ENCODE assay signal across 8 mouse cellular contexts in genomic region chr2:157338663-157339062, GRCm38 (mm10). TPM values are rescaled to one million over a fixed set of nuclear protein-coding genes. Genes with fewer than 3 reads are reported as not detected.
DNase-seq lines count a peak whose midpoint lies in the region; ATAC-seq lines count a peak whose summit lies in the region.

No protein-coding gene starts in this region.

- no peak overlapping the region for H3K9ac ChIP-seq in heart, embryonic 11.5 days (ENCODE audit: low read depth, low read length)
- H3K9ac ChIP-seq in midbrain, embryonic 12.5 days (replicated peaks) = no peak overlapping the region

- intact Hi-C loops in heart, postnatal 10 days (cut with DNase I) = loop anchor here (5.0 kb wide), 1 partner anchor 46 kb away; no protein-coding TSS in a partner anchor

- ATAC-seq in heart, embryonic 11.5 days (replicated peaks; ENCODE audit: insufficient number of reproducible peaks, low FRiP score, low TSS enrichment) = no peak
- no peak for ATAC-seq in midbrain, embryonic 12.5 days (ENCODE audit: low FRiP score, low read depth)

- WGBS in heart, embryonic 11.5 days (ENCODE audit: insufficient replicate concordance) = 38% methylated on average over 5 of the region's 5 CpGs
- 23% methylated on average over 5 of the region's 5 CpGs for WGBS in midbrain, embryonic 12.5 days

- H3K4me2 ChIP-seq in heart, embryonic 11.5 days = no peak overlapping the region
- H3K4me2 ChIP-seq in midbrain, embryonic 12.5 days (replicated peaks) = no peak overlapping the region

- peak; percentile 94 for DNase-seq in heart, adult 11 months
- DNase-seq in adrenal gland, adult 8-10 months = peak; percentile 49
- DNase-seq in embryo, embryonic 11.5 days (ENCODE audit: low read depth, low spot score) = peak; percentile 48
- DNase-seq in heart, postnatal 10 days = peak; percentile 59 to 73
- DNase-seq in left cerebral cortex, adult 11 months (ENCODE audit: low spot score) = peak; percentile 62
- peak; percentile 67 to 87 for DNase-seq in spleen, postnatal 4 days (ENCODE audit: low spot score in 2 of 2)

- no peaks in the 10 kb centered on the region for H3K27me3 ChIP-seq in heart, embryonic 11.5 days (ENCODE audit: control insufficient read depth, insufficient read depth, low read length)
- H3K27me3 ChIP-seq in midbrain, embryonic 12.5 days = 0 out of 2 replicates have a peak, but pooled peaks cover 4% of the 10 kb centered on the region

- H3K27ac ChIP-seq in heart, embryonic 11.5 days (ENCODE audit: low read depth, low read length) = no peak overlapping the region
- peak overlapping the region; percentile 11; the same call in 1 of the 2 replicates for H3K27ac ChIP-seq in midbrain, embryonic 12.5 days (replicated peaks)

- H3K4me1 ChIP-seq in heart, embryonic 11.5 days (ENCODE audit: control insufficient read depth, insufficient read depth, low read length) = peaks cover 5% of the 10 kb centered on the region
- H3K4me1 ChIP-seq in midbrain, embryonic 12.5 days = peaks cover 52% of the 10 kb centered on the region

- H3K4me3 ChIP-seq in heart, embryonic 11.5 days (ENCODE audit: low read depth, low read length) = no peak overlapping the region
- H3K4me3 ChIP-seq in midbrain, embryonic 12.5 days = no peak overlapping the region

- H3K9me3 ChIP-seq in heart, embryonic 11.5 days (replicated peaks; ENCODE audit: control insufficient read depth, low read length) = no peaks in the 10 kb centered on the region
- no peaks in the 10 kb centered on the region for H3K9me3 ChIP-seq in midbrain, embryonic 12.5 days

- H3K36me3 ChIP-seq in heart, embryonic 11.5 days (ENCODE audit: control insufficient read depth, insufficient read depth, low read length) = no peaks in the 10 kb centered on the region
- no peaks in the 10 kb centered on the region for H3K36me3 ChIP-seq in midbrain, embryonic 12.5 days

RNA-seq across cellular contexts. Expression of gene Ghrh, which starts 8.6 kb away (rescaled TPM):
- not detected in 2 replicates for polyA plus RNA-seq in heart, embryonic 11.5 days (2014; fragmentation: Nextera tagmentation; extraction: Ambion mirVana)
- total RNA-seq in adrenal gland, adult 8-10 months (2022) = not detected
- not detected for total RNA-seq in heart, postnatal 10 days (2021)
- polyA plus RNA-seq in midbrain, embryonic 12.5 days (2016; fragmentation: Nextera tagmentation; extraction: Ambion mirVana) = 1.0 and 1.1 TPM in 2 replicates

RNA-seq across cellular contexts. Expression of gene Manbal, which starts 28.7 kb away (rescaled TPM):
- polyA plus RNA-seq in heart, embryonic 11.5 days (2014; fragmentation: Nextera tagmentation; extraction: Ambion mirVana) = 29.8 and 35.8 TPM in 2 replicates
- total RNA-seq in adrenal gland, adult 8-10 months (2022) = 10 to 100 TPM; 36.3 to 40.3 (median 36.5) TPM
- 10 to 100 TPM; 32.4 to 34.0 TPM for total RNA-seq in heart, postnatal 10 days (2021)
- 66.5 and 75.6 TPM in 2 replicates for polyA plus RNA-seq in midbrain, embryonic 12.5 days (2016; fragmentation: Nextera tagmentation; extraction: Ambion mirVana)

RNA-seq across cellular contexts. Expression of gene Mroh8, which starts 59.3 kb away (rescaled TPM):
- 0.17 and 0.21 TPM in 2 replicates for polyA plus RNA-seq in heart, embryonic 11.5 days (2014; fragmentation: Nextera tagmentation; extraction: Ambion mirVana)
- total RNA-seq in adrenal gland, adult 8-10 months (2022) = under 1 TPM; 0.17 to 0.89 (median 0.31) TPM
- under 1 TPM; 0.17 to 0.42 TPM for total RNA-seq in heart, postnatal 10 days (2021)
- polyA plus RNA-seq in midbrain, embryonic 12.5 days (2016; fragmentation: Nextera tagmentation; extraction: Ambion mirVana) = 0.42 and 0.72 TPM in 2 replicates

RNA-seq across cellular contexts. Expression of gene Rpn2, which starts 59.8 kb away (rescaled TPM):
- 202 and 214 TPM in 2 replicates for polyA plus RNA-seq in heart, embryonic 11.5 days (2014; fragmentation: Nextera tagmentation; extraction: Ambion mirVana)
- 100 to 1,000 TPM; 315 to 330 (median 326) TPM for total RNA-seq in adrenal gland, adult 8-10 months (2022)
- total RNA-seq in heart, postnatal 10 days (2021) = 100 to 1,000 TPM; 106 to 108 TPM
- 222 and 226 TPM in 2 replicates for polyA plus RNA-seq in midbrain, embryonic 12.5 days (2016; fragmentation: Nextera tagmentation; extraction: Ambion mirVana)
